Mouse (Mus musculus) G1E (cell line): ENCODE data around the gene Lingo2.

ENCODE experiments used
- CTCF ChIP-seq: IDR thresholded peaks from 2 replicates; pipeline ENCODE4 v1.5.1; 2012; ENCODE audit warnings: low read depth, low read length, inconsistent platforms, mixed read lengths
- GATA2 ChIP-seq: IDR thresholded peaks from 2 replicates; pipeline ENCODE4 v1.6.1; 2012; ENCODE audit warnings: low read depth, low read length, inconsistent platforms, borderline replicate concordance
- POLR2AphosphoS5 ChIP-seq: IDR thresholded peaks from 2 replicates; pipeline ENCODE4 v1.6.1; 2012; ENCODE audit warnings: low read depth, low read length, inconsistent platforms; ENCODE audit not compliant: insufficient replicate concordance
- TAL1 ChIP-seq: conservative IDR thresholded peaks from 2 replicates; pipeline ENCODE4 v1.6.1; 2012; ENCODE audit warnings: low read depth, low read length, inconsistent platforms, mixed read lengths

DNA sequence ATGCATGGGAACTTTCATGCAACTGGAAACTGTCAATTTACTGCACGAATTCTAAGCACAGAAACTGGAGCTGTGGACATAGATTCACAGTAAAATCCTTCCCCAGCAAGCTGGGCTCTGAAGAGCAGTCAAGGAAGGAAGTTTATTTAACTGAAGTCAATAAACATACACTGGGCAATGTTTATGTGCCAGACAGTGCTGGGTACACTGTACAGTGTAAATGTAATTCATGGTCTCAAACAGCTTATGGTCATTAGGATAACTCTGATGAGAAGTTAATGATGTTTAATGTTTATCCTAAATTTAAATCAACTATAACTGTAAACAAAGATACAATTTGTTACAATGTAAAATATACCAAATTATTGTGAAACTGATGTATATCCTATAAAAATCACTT lies 1226.8 kb downstream of the Lingo2 start:
- TF ChIP-seq GATA2 = no peak
- no peak for TF ChIP-seq CTCF
- TF ChIP-seq TAL1 = no peak
- no peak for TF ChIP-seq POLR2AphosphoS5
